Mouse (Mus musculus): ENCODE results near the gene Cdhr4.
A peak's percentile ranks its signal among the peaks of the same experiment; 100 is the strongest.
"Not testable (repeated sequence)": the region's sequence is repeated elsewhere in the genome, so short reads cannot be mapped to it uniquely, and the experiment has no call there.

Cdhr4 gene

DNA sequence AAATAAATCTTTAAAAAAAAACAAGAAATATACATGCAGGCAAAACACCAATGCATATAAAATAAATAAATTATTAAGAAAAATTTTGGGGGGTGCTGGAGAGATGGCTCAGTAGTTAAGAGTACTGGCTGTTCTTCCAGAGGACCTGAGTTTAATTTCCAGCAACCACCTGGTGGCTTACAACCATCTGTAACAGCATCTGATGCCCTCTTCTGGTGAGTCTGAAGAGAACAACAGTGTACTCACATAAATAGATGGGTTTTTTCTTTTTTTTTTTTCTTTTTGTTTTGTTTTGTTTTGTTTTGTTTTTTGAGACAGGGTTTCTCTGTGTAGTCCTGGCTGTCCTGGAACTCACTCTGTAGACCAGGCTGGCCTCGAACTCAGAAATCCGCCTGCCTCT is 21.3 kb downstream of the Cdhr4 start:
- not testable (repeated sequence) for DNase-seq

DNA sequence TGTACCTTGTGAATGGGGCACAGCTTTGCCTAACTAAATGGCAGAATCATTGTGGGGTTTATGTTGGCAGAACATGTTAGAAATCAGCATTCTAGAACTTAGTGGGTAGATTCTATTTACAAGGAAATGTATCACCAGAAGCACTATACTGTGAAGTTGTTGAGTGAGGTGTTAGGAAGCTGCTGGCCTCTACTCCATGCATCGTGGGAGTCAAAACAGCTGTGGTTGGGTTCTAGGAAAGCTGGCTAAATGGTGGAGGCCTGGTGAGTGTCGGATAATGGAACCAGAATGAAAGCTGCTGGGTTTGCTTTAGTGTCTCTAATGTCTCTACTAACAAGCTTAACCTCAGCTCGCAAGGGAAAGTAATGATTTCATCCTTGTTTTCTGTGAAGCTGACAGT is 24.8 kb downstream of the Cdhr4 start:
- DNase-seq: no peak

DNA sequence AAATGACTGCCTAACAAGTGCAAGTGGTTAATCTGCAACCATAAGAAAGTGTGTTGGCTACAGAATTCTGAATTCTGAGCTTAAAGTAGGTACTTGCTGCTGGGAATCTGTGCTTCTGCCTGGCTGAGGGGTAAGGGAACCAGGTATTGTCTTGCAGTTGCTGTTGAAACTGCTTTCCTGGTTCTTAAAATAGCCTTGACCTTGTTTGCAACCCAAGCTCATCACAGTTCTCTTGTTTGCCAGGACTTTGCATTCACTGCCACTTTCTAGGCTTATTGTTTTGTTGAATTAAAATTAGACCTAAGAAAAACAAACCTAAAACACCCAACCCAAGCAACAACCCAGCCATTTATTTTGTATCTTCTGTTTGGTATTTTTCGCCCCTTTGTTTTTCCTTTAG is 28.4 kb downstream of the Cdhr4 start:
- DNase-seq: no peak

DNA sequence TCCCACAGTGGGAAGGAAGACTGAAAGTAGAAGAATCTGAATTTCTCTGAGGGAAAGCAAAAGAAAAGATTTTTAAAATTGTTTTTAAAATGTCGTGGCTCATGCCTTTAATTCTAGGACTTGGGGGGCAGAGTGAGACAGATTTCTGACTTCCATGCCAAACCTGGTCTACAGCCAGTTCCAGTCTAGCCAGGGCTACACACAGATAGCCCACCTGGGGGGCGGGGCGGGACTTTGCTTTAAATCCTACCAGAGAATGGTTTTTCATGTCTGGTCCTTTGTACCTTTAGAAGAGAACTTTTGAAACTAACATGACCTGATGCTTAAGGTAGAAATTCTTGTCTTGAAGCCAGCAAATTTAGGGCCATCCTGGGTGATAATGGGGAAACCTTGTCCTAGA is 30.9 kb downstream of the Cdhr4 start:
- DNase-seq: no peak

DNA sequence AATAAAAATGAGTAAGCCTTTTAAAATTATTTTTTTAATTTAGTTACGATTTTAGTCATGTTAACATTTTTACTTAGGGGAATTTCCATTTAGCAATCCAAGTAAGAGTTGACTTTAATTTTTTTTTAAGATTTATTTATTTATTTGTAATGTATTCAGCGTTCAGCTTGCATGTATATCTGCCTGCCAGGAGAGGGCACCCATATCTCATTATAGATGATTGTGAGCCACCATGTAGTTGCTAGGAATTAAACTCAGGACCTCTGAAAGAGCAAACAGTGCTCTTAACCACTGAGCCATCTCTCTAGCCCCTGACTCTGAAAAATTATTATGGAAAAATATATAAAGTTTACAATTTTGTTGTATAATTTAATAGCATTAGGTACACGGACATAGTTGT is 34.3 kb downstream of the Cdhr4 start:
- no peak for DNase-seq

DNA sequence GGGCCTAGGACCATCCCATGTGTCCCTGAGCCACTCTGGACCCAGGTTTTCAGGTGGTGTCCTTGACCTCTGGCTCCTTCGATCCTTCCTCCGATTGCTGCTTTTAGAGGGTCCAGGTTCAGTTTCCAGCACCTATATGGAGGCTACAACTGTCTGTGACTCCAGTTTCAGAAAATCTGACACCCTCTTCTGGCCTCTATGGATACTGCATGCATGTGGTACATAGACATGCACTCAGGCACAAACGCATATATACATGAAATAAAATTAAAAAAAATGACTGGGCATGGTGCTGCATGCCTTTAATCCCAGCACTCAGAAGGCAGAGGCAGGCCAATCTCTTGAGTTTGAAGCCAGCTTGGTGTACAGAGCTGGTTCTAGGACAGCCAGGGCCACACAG is 35.6 kb downstream of the Cdhr4 start:
- DNase-seq: no peak

DNA sequence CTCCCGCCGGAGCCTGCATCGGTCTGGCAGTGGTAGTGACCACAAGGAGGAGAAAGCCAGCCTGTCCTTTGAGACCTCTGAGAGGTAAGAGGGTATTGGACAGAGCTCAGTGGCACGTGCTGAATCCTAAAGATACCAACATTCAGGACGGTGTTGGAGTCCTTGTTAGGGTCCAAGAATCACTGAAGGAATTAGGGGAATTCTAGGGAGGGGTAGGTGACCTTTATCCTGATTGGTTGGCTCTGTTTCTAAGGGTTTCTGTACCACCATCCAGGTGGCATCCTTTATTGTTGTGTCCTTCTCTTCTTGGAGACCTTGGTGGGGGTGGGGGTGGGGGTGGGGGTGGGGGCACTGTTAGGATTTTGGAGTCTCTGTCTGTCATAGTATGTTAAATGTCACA is 39.8 kb downstream of the Cdhr4 start:
- DNase-seq: no peak

DNA sequence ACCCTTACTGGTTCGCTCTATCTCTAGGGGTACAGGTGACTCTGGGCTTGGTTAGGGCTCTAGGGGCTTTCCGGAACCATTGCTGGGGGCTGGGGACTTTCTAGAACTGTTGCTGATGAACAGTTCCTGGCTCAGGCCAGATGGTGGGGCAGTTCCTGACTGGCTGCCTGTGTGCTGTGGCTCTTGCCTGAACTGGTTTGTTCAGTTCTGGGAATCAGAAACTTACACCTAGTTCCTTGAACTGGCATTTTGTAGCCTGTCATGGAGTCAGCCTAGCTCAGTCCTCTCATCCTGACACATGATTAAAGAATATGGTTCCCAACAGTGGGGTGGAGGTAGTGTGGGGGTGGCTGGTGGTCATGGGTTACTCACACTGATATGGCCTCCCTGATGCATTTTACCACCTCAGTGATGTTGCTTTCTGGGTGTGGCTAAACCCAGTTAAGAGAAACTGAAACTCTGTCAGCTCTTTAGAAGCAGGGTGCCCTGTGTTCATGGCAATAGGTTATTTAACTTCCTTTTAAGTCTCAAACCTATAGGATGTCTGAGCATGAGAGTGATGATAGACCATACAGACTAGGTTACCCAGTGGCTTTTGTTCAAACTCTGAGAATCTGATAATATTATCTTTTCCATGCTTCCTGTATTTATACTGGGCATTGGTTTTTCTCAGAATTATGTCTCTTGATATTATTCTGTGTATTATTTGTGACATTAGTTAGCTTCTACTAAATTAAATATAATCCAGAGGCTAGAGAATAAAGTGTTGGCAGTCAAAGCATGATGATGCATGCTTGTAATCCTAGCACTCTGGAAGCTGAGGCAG is 43.2 kb downstream of the Cdhr4 start:
- no peak for DNase-seq

DNA sequence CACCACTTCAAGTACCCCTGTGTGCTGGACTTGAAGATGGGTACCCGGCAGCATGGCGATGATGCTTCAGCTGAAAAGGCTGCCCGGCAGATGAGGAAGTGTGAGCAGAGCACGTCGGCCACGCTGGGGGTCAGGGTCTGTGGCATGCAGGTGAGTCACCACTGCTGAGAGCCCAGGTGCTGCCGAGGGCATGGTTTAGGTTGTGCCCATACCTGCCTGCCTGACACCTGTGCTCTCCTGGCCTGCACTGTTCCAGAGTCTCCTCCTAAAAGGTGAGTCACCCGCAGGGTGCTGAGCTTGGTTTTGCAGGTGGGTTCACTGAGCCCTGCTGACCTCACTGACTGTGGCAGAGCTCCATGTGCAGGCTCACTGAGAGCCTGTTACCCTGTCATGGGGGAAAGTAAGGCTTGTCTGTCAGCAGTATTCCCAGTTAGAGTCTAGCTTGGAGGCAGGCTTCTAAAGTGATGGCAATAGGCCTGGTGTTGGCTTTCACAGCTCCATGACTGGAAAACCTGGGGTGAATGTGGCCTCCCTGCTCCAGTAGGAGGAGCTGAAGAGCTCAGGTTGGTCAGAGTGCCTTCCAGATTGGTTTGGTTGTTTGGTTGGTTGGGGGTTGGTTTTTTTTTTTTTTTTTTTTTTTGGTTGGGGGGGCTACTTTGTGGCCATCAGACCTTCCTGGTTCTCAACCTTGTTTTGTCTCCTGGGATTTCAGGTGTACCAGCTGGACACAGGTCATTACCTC is 52.6 kb downstream of the Cdhr4 start:
- no peak for DNase-seq

DNA sequence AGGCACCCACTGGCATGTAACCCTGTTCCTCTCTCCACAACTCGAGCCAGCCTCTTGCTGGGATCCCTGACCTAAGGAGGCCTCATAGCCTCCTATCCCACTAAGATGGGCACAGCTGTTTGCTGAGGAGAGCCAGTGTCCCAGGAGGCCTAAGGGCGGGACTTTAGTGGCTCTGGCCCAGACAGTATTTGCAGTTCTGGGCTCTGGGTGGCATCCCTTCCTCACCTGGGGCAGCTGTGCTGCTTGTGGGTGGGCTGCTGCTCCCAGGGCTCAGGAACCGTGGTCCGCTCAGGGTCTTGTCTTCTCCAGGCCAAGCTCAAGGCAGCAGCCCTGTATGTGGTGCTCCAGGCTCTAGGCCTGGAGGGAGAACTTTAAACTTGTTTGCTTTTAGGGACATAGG is 54.3 kb downstream of the Cdhr4 start:
- DNase-seq: no peak

DNA sequence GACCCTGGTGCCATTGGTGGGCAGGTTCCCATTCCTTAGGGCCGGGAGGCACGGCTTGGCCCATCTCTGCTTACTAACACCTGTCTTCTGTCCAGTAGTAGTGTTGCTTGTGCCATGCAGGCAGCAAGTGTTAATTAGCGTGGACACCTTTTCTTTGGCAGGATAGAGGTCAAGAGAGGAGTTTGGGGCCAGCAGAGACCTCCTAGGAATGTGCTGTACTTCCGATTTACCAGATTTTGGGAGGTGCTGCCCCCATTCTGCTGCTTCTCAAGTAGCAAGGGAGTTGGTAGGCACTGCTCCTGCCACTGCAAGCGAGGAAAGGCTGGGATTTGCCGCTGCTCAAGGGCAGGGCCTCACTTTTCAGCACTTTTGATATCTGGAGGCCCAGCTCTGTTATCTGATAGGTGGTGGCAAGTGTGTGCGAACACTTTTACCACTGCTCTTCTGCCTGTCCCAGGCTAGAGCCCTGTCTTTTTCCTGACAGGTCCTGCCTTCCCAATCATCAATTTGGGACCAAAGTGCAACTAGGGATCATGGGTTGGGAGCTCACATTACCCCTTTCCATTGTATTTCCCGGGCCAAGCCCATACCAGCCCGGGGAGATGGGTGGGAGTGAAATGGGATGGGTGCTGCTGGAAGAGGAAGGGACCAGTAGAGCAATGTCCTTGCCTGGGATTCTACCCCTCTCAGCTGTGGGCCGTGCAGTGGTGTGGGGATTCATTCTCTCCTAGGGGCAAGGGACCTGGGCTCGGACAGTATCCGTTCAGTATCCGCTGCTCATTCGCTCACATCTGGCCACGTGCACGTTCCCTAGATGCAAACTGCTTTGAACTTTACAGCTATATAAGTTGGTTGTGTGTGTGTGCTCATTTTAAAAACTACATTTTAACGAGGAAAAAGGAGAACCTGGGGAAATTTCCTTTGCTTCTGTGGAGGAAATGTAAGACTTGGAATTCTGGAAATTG is 55.6 kb downstream of the Cdhr4 start:
- no peak for DNase-seq

DNA sequence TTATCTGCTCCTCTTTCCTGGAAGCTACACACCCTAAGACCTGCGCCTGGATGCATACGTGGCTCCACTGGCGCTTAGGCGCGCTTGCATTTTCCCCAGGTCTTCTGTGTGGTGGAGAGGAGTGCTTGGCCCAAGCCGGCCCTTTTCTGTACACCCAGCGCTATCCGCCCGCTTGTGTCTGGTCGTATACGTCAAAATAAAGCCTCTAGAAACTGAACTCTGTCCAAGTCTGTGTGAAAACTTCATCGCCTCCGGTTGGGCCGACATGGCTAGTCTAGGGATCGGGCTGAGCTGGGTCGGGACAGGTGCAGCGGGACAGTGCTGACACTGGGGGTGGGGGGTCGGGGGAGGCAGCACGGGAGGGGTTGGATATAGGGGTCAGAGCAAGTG is 56.3 kb downstream of the Cdhr4 start:
- no peak for DNase-seq

DNA sequence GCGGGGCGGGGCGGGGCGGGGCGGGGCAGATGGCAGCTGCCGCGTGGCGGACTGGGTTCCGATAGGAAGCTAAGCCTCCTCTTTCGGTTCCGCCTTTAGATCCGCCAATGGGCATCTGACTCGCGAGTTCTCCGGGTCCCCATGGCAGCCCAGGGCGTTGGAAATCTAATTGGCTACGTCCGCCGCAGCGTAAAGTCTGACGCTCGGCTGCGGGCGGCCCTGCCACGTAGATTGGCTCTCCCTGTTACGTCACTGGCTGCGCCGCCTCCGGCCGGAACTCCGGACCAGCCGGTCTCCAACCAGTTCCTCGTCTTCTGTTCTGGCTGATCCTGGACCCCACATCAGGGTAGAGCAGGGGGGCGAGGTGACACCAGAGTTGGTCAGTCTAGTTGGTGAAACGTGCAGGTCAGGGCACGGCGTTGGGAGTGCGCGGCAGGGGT is 56.7 kb downstream of the Cdhr4 start, which contains the start of gene Gmppb:
Gmppb (plus strand) TSS at position 227 of the 440 bp plus-strand sequence.
- peak; percentile 92 for DNase-seq

Data from thymus, postnatal 4 days (tissue).